Mouse (Mus musculus) CD4-positive, CD25-positive, alpha-beta regulatory T cell, adult 9 weeks (primary cell): ENCODE data around the gene Gm20489. TPM values are rescaled to one million over a fixed set of nuclear protein-coding genes. Genes with fewer than 3 reads are reported as not detected.

Experiments used
- polyA plus RNA-seq: library from polyadenylated mRNA; unstranded; fragments of 100-300 nt; shearing (Covaris generic); gene quantifications from one replicate; pipeline ENCODE4 v1.2.1, GENCODE M21; 2017

Gene Gm20489
- not detected for polyA plus RNA-seq

GRCm38 (mm10) chrX:101268755-101269124 is at the start of gene Gm20489:
Gene Gm20489 (minus strand): TSS chrX:101269023.

GRCm38 (mm10) chrX:101299055-101299454 is 30.2 kb upstream of the Gm20489 start, which contains the start of gene Nlgn3:
Gene Nlgn3 (plus strand): TSS chrX:101299168.

GRCm38 (mm10) chrX:101273875-101274738 is 5.3 kb upstream of the Gm20489 start, which contains the start of gene Med12:
Gene Med12 (plus strand): TSS chrX:101274030.

GRCm38 (mm10) chrX:101268025-101268754 is 633 bp downstream of the Gm20489 start, which contains the start of gene Il2rg:
Gene Il2rg (minus strand): TSS chrX:101268255.

GRCm38 (mm10) chrX:101263892-101264291 is 4.9 kb downstream of the Gm20489 start, which contains the start of gene Gm614:
Gene Gm614 (minus strand): TSS chrX:101263992.

GRCm38 (mm10) chrX:101253952-101254729 is 14.7 kb downstream of the Gm20489 start, which contains the start of gene Foxo4:
Gene Foxo4 (plus strand): TSS chrX:101254528.

GRCm38 (mm10) chrX:101221834-101222795 is 46.7 kb downstream of the Gm20489 start, which contains the start of gene Snx12:
Gene Snx12 (minus strand): TSS chrX:101222563.

Other genes starting within 250 kb of the Gm20489 start
- not detected for gene Tex11, start 209.4 kb downstream of the Gm20489 start, polyA plus RNA-seq
- gene Slc7a3, start 183.0 kb downstream of the Gm20489 start, polyA plus RNA-seq: 0.60 TPM
- gene Snx12, start 46.5 kb downstream of the Gm20489 start, polyA plus RNA-seq: 68.7 TPM
- 2.9 TPM for gene Foxo4, start 14.5 kb downstream of the Gm20489 start, polyA plus RNA-seq
- 6.9 TPM for gene Gm614, start 5.0 kb downstream of the Gm20489 start, polyA plus RNA-seq
- gene Il2rg, start 768 bp downstream of the Gm20489 start, polyA plus RNA-seq: 1,663 TPM
- 102 TPM for gene Med12, start 5.0 kb upstream of the Gm20489 start, polyA plus RNA-seq
- 0.06 TPM for gene Nlgn3, start 30.1 kb upstream of the Gm20489 start, polyA plus RNA-seq
- not detected for gene Gjb1, start 107.4 kb upstream of the Gm20489 start, polyA plus RNA-seq
- gene Zmym3, start 151.8 kb upstream of the Gm20489 start, polyA plus RNA-seq: 24.1 TPM
- gene Nono, start 160.3 kb upstream of the Gm20489 start, polyA plus RNA-seq: 327 TPM
- 1.1 TPM for gene Itgb1bp2, start 180.1 kb upstream of the Gm20489 start, polyA plus RNA-seq